Mouse (Mus musculus): ENCODE results near the gene Anp32b. TPM values are rescaled to one million over a fixed set of nuclear protein-coding genes. Genes with fewer than 3 reads are reported as not detected.
A peak's percentile ranks its signal among the peaks of the same experiment; 100 is the strongest.

Anp32b gene
- polyA plus RNA-seq, 1 experiment from 2014 or later: 183 TPM

- CTCF ChIA-PET: interaction anchor here (0.8 to 1.9 kb wide), 2 partner anchors 10 to 44 kb away, joined by 3 to 6 read pairs; no protein-coding TSS in a partner anchor
- in situ Hi-C loops (cut with MboI; ENCODE audit: low pct_unique_long_range_greater_than_20kb): no loop called here
Observed at GRCm38 (mm10) chr4:46503881-46504280, 53.2 kb downstream of the Anp32b start.

GRCm38 (mm10) chr4:46505361-46506057 lies 54.8 kb downstream of the Anp32b start:
- in situ Hi-C loops (cut with MboI; ENCODE audit: low pct_unique_long_range_greater_than_20kb): no loop called here
- no peaks in the 10 kb centered on the region for H3K27me3 ChIP-seq
- no peak for DNase-seq (ENCODE audit: low read depth, low spot score)
- TF ChIP-seq CTCF (IDR thresholded peaks at IDR 0.05): no peak
- ChIA-PET POLR2A (no interaction called here), CTCF (interaction anchor here (0.7 to 1.9 kb wide), 2 partner anchors 11 to 531 kb away, joined by 3 to 6 read pairs; no protein-coding TSS in a partner anchor)
- ATAC-seq: no peak

More at GRCm38 (mm10) chr4:46503881-46504280, 53.2 kb downstream of the Anp32b start:
- TF ChIP-seq CTCF (IDR thresholded peaks at IDR 0.05): no peak
- no peak for DNase-seq (ENCODE audit: low read depth, low spot score)
- POLR2A ChIA-PET: no interaction called here
- ATAC-seq: no peak
- H3K27me3 ChIP-seq: no peaks in the 10 kb centered on the region

DNA sequence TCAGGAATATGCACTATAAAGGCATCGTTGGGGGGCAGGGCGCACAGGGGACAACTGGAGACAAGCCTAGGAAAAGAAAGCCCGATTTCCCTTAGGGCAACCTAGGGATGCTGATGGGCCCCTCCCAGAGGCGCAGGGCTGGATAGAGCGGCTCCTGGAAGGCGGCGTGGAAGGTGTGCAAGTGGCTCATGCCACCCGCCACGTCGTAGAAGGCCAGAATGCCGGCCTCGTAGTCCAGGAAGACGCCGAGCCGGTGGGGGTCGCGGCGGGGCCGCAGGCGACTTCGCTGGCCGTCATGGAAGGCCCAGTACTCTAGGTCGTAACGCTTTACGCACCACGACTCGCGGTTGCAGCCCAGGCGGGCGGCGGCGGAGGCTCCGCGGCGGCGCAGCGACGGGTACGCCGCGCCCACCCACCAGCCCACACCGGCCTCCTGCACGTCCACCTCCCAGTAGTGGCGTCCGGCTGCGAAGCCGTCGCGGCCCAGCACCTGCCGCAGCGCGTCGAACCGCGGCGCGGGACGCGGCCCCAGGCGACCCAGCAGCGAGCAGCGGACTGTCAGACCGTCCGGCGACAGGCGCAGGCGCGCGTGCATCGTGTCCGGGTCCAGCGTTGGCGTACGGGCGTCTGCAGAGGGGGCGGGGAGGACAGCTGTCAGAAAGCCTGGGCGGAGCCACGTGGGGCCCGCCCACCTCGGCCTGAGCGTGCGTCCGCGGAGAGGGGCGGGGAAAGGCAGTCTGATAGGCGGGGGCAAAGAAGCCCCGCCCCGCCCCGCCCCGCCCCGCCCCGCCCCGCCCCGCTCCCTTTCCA lies 56.3 kb downstream of the Anp32b start:
- ChIA-PET POLR2A (no interaction called here), CTCF (interaction anchor here (1.6 to 2.5 kb wide), 3 partner anchors 13 to 151 kb away, joined by 5 to 9 read pairs (median 8); no protein-coding TSS in a partner anchor)
- in situ Hi-C loops (cut with MboI; ENCODE audit: low pct_unique_long_range_greater_than_20kb): no loop called here
- no peak for TF ChIP-seq CTCF (IDR thresholded peaks at IDR 0.05)
- H3K27me3 ChIP-seq: no peaks in the 10 kb centered on the region
- ATAC-seq (peak; percentile 87), DNase-seq (ENCODE audit: low read depth, low spot score) (peak; percentile 58)

DNA sequence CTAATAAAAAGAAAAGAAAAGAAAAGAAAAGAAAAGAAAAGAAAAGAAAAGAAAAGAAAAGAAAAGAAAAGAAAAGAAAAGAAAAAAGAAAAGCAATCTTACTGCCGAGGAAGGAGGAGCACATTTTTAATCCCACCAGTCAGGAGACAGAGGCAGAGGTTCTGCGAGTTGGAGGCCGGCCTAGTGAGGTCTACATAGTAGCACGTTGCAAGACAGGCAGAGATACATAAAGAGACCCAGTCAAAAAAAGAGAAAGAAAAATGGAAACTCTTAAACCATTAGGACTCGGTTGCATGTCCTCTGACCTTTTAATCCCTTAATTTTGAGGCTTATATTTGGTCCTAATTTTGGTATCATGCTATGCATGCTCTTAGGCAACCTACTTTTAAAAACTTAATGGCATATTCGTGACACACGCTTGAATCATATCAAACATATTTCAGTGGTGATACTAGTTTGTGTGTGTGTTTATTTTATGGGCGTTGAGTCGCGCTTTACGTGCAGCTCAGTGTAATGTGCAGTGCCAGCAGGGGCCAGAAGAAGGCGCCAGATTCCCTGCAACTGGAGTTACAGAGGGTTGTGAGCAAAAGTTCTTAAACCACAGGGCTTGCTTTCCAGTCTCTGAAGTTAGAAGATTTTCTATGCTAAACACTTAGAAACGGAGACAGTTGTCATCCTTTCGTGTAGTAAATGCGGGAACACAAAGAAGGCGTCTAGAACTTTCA lies 57.2 kb downstream of the Anp32b start:
- in situ Hi-C loops (cut with MboI; ENCODE audit: low pct_unique_long_range_greater_than_20kb): no loop called here
- DNase-seq (ENCODE audit: low read depth, low spot score): no peak
- ChIA-PET CTCF (interaction anchor here (0.6 to 2.5 kb wide), 7 partner anchors 12 to 167 kb away, joined by 3 to 9 read pairs (median 4); no protein-coding TSS in a partner anchor), POLR2A (no interaction called here)
- no peak for TF ChIP-seq CTCF (IDR thresholded peaks at IDR 0.05)
- peak; percentile 74 for ATAC-seq
- no peaks in the 10 kb centered on the region for H3K27me3 ChIP-seq

- H3K27me3 ChIP-seq: no peaks in the 10 kb centered on the region
- ChIA-PET CTCF (interaction anchor here (3.1 kb wide), 1 partner anchor 13 kb away, joined by 9 read pairs; no protein-coding TSS in a partner anchor), POLR2A (no interaction called here)
- DNase-seq (ENCODE audit: low read depth, low spot score) (no peak), ATAC-seq (no peak)
- TF ChIP-seq CTCF (IDR thresholded peaks at IDR 0.05): no peak
- in situ Hi-C loops (cut with MboI; ENCODE audit: low pct_unique_long_range_greater_than_20kb): no loop called here
Observed at GRCm38 (mm10) chr4:46520491-46520890, 69.8 kb downstream of the Anp32b start.

DNA sequence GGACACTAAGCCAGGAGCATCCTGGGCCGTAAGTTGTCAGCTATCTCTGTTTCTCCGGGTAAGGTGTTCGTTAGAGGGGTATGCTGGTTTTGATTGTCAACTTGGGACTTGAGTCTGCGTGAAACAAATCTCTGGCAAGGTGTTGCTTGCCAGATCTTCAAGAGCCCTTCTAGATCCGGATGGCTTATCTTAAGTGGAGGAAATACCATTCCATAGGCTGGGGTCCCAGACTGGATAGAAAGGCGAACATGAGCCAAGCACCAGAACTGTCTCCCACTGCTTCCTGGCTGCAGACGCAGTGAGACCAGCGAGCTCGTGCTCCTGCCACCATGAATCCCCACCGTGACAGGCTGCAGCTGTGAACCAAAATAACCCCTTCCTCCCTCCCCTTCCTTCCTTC lies 70.8 kb downstream of the Anp32b start:
- ATAC-seq (no peak), DNase-seq (ENCODE audit: low read depth, low spot score) (no peak)
- CTCF ChIA-PET: interaction anchor here (3.1 kb wide), 1 partner anchor 13 kb away, joined by 9 read pairs; no protein-coding TSS in a partner anchor
- TF ChIP-seq CTCF (IDR thresholded peaks at IDR 0.05): no peak
- in situ Hi-C loops (cut with MboI; ENCODE audit: low pct_unique_long_range_greater_than_20kb): no loop called here
- H3K27me3 ChIP-seq: no peaks in the 10 kb centered on the region
- POLR2A ChIA-PET: no interaction called here

Other genes with a start within 250 kb of the Anp32b start
- not detected for gene Foxe1, start 107.3 kb upstream of the Anp32b start, polyA plus RNA-seq (2021)
- gene Trmo, start 61.5 kb upstream of the Anp32b start, polyA plus RNA-seq (2021): 2.8 TPM
- gene Hemgn, start 37.4 kb upstream of the Anp32b start, polyA plus RNA-seq (2021): not detected
- gene Nans, start 38.3 kb downstream of the Anp32b start, polyA plus RNA-seq (2021): 51.0 TPM
- gene Trim14, start 85.2 kb downstream of the Anp32b start, polyA plus RNA-seq (2021): 0.44 TPM
- 0.12 TPM for gene Coro2a, start 151.3 kb downstream of the Anp32b start, polyA plus RNA-seq (2021)
- gene Tbc1d2, start 199.3 kb downstream of the Anp32b start, polyA plus RNA-seq (2021): 2.3 TPM

Measured in Patski (cell line).